ENCODE assay signal across 8 mouse cellular contexts in genomic region chr4:100778082-100778481, GRCm38 (mm10). TPM values are rescaled to one million over a fixed set of nuclear protein-coding genes. Genes with fewer than 3 reads are reported as not detected.
DNase-seq lines count a peak whose midpoint lies in the region; ATAC-seq and TF ChIP-seq lines count a peak whose summit lies in the region.

No protein-coding gene starts in this region.

- peaks cover 45% of the 10 kb centered on the region for H3K4me1 ChIP-seq in kidney, embryonic 15.5 days
- H3K4me1 ChIP-seq in embryonic facial prominence, embryonic 12.5 days = peaks cover 35% of the 10 kb centered on the region
- no peaks in the 10 kb centered on the region for H3K4me1 ChIP-seq in intestine, postnatal 0 days (replicated peaks; ENCODE audit: control insufficient read depth, insufficient read depth, low read length)
- peaks cover 17% of the 10 kb centered on the region for H3K4me1 ChIP-seq in neural tube, embryonic 14.5 days (ENCODE audit: control insufficient read depth, insufficient read depth, low read length)

- H3K27ac ChIP-seq in kidney, embryonic 15.5 days = peak overlapping the region; percentile 96
- H3K27ac ChIP-seq in embryonic facial prominence, embryonic 12.5 days = peak overlapping the region; percentile 97
- no peak overlapping the region for H3K27ac ChIP-seq in intestine, postnatal 0 days (ENCODE audit: low read depth, low read length)
- H3K27ac ChIP-seq in neural tube, embryonic 14.5 days (ENCODE audit: low read depth, low read length) = peak overlapping the region; percentile 80; the same call in 1 of the 2 replicates

- WGBS in kidney, embryonic 15.5 days = 1% methylated on average over 16 of the region's 16 CpGs
- under 1% methylated on average over 16 of the region's 16 CpGs for WGBS in embryonic facial prominence, embryonic 12.5 days
- WGBS in intestine, postnatal 0 days = 9% methylated on average over 16 of the region's 16 CpGs
- under 1% methylated on average over 16 of the region's 16 CpGs for WGBS in neural tube, embryonic 14.5 days

- DNase-seq in kidney, postnatal 25 days = no peak
- DNase-seq in yolk sac, embryonic 10.5 days (ENCODE audit: low spot score) = no peak
- DNase-seq in spleen, postnatal 36 days (ENCODE audit: low spot score in 2 of 2) = no peak
- DNase-seq in cerebellum, postnatal 14 days = no peak

- no peak for ATAC-seq in kidney, embryonic 15.5 days (replicated peaks; ENCODE audit: low FRiP score)
- no peak for ATAC-seq in embryonic facial prominence, embryonic 12.5 days (ENCODE audit: insufficient number of reproducible peaks, insufficient read depth, low FRiP score, low TSS enrichment)
- no peak for ATAC-seq in intestine, postnatal 0 days
- ATAC-seq in neural tube, embryonic 14.5 days (ENCODE audit: low read depth) = no peak

- peak overlapping the region; percentile 74 for H3K4me3 ChIP-seq in kidney, embryonic 15.5 days (replicated peaks)
- peak overlapping the region; percentile 85 for H3K4me3 ChIP-seq in embryonic facial prominence, embryonic 12.5 days
- H3K4me3 ChIP-seq in intestine, postnatal 0 days (ENCODE audit: low read depth, low read length) = peak overlapping the region; percentile 76
- peak overlapping the region; percentile 68 for H3K4me3 ChIP-seq in neural tube, embryonic 14.5 days (ENCODE audit: low read depth, low read length)

- H3K9me3 ChIP-seq in kidney, embryonic 15.5 days (replicated peaks) = no peaks in the 10 kb centered on the region
- 0 out of 2 replicates have a peak, but pooled peaks cover 2% of the 10 kb centered on the region for H3K9me3 ChIP-seq in embryonic facial prominence, embryonic 12.5 days
- H3K9me3 ChIP-seq in intestine, postnatal 0 days (ENCODE audit: control insufficient read depth) = no peaks in the 10 kb centered on the region
- H3K9me3 ChIP-seq in neural tube, embryonic 14.5 days (ENCODE audit: control insufficient read depth, low read length) = no peaks in the 10 kb centered on the region

- H3K36me3 ChIP-seq in kidney, embryonic 15.5 days = no peaks in the 10 kb centered on the region
- H3K36me3 ChIP-seq in embryonic facial prominence, embryonic 12.5 days = no peaks in the 10 kb centered on the region
- no peaks in the 10 kb centered on the region; the same call in 1 of the 2 replicates for H3K36me3 ChIP-seq in intestine, postnatal 0 days (ENCODE audit: control insufficient read depth, insufficient read depth)
- no peaks in the 10 kb centered on the region for H3K36me3 ChIP-seq in neural tube, embryonic 14.5 days (ENCODE audit: control insufficient read depth, insufficient read depth, low read length)

- H3K9ac ChIP-seq in kidney, embryonic 15.5 days = peak overlapping the region; percentile 86
- peak overlapping the region; percentile 96 for H3K9ac ChIP-seq in embryonic facial prominence, embryonic 12.5 days
- peak overlapping the region; percentile 74 for H3K9ac ChIP-seq in intestine, postnatal 0 days (ENCODE audit: low read depth, low read length)
- H3K9ac ChIP-seq in neural tube, embryonic 14.5 days (replicated peaks; ENCODE audit: low read depth, low read length) = peak overlapping the region; percentile 69

- H3K27me3 ChIP-seq in kidney, embryonic 15.5 days = no peaks in the 10 kb centered on the region
- H3K27me3 ChIP-seq in embryonic facial prominence, embryonic 12.5 days = no peaks in the 10 kb centered on the region
- no peaks in the 10 kb centered on the region for H3K27me3 ChIP-seq in intestine, postnatal 0 days (replicated peaks; ENCODE audit: control insufficient read depth, insufficient read depth, low read length)
- peaks cover 3% of the 10 kb centered on the region; the same call in 1 of the 2 replicates for H3K27me3 ChIP-seq in neural tube, embryonic 14.5 days (ENCODE audit: control insufficient read depth, insufficient read depth, low read length)

- TF ChIP-seq CTCF in intestine, postnatal 0 days (IDR thresholded peaks at IDR 0.05; ENCODE audit: low read depth) = no peak

- H3K4me2 ChIP-seq in kidney, embryonic 15.5 days = peak overlapping the region; percentile 80
- H3K4me2 ChIP-seq in embryonic facial prominence, embryonic 12.5 days (replicated peaks) = peak overlapping the region; percentile 71
- H3K4me2 ChIP-seq in intestine, postnatal 0 days (replicated peaks; ENCODE audit: low read depth) = peak overlapping the region; percentile 96
- peak overlapping the region; percentile 89 for H3K4me2 ChIP-seq in neural tube, embryonic 14.5 days (ENCODE audit: low read depth, low read length)

RNA-seq across cellular contexts. Expression of gene Cachd1, which starts 1.6 kb away (rescaled TPM):
- 14.2 and 19.0 TPM in 2 replicates for polyA plus RNA-seq in kidney, embryonic 15.5 days (2015; fragmentation: Nextera tagmentation; extraction: Ambion mirVana)
- polyA plus RNA-seq in embryonic facial prominence, embryonic 12.5 days (2016; fragmentation: Nextera tagmentation; extraction: Ambion mirVana) = 39.8 and 42.3 TPM in 2 replicates
- 8.2 and 9.1 TPM in 2 replicates for polyA plus RNA-seq in intestine, postnatal 0 days (2015; fragmentation: Nextera tagmentation; extraction: Ambion mirVana)
- polyA plus RNA-seq in neural tube, embryonic 14.5 days (2014; fragmentation: Nextera tagmentation; extraction: Ambion mirVana) = 15.3 and 18.6 TPM in 2 replicates
